Mouse (Mus musculus): Measurements from ENCODE around the gene Nrde2.

Gene Nrde2

GRCm38 (mm10) chr12:100124913-100125798, 34.3 kb downstream of the Nrde2 start:
- no peak for DNase-seq (ENCODE audit: low read depth, low spot score)

GRCm38 (mm10) chr12:100123476-100123875, 36.0 kb downstream of the Nrde2 start:
- DNase-seq (ENCODE audit: low read depth, low spot score): no peak

GRCm38 (mm10) chr12:100122921-100123381, 36.5 kb downstream of the Nrde2 start:
- DNase-seq (ENCODE audit: low read depth, low spot score): no peak

- DNase-seq (ENCODE audit: low read depth, low spot score): no peak
These were observed 43.5 kb downstream of the Nrde2 start for GRCm38 (mm10) chr12:100115982-100116381.

GRCm38 (mm10) chr12:100109986-100110696, 49.3 kb downstream of the Nrde2 start, which contains the start of gene Psmc1:
Psmc1 (plus strand) TSS chr12:100110154.
- peak; percentile 86 for DNase-seq (ENCODE audit: low read depth, low spot score)

GRCm38 (mm10) chr12:100107436-100107835, 52.0 kb downstream of the Nrde2 start:
- no peak for DNase-seq (ENCODE audit: low read depth, low spot score)

- DNase-seq (ENCODE audit: low read depth, low spot score): peak; percentile 62
These were observed 53.1 kb downstream of the Nrde2 start for GRCm38 (mm10) chr12:100106275-100106895.

GRCm38 (mm10) chr12:100104530-100104929, 54.9 kb downstream of the Nrde2 start:
- no peak for DNase-seq (ENCODE audit: low read depth, low spot score)

- no peak for DNase-seq (ENCODE audit: low read depth, low spot score)
These were observed 57.8 kb downstream of the Nrde2 start for GRCm38 (mm10) chr12:100101651-100102050.

GRCm38 (mm10) chr12:100100707-100101030, 58.8 kb downstream of the Nrde2 start:
- no peak for DNase-seq (ENCODE audit: low read depth, low spot score)

- DNase-seq (ENCODE audit: low read depth, low spot score): no peak
These were observed 59.3 kb downstream of the Nrde2 start for GRCm38 (mm10) chr12:100099971-100100706.

- DNase-seq (ENCODE audit: low read depth, low spot score): no peak
These were observed 66.4 kb downstream of the Nrde2 start for GRCm38 (mm10) chr12:100093046-100093445.

GRCm38 (mm10) chr12:100090750-100091149, 68.7 kb downstream of the Nrde2 start:
- DNase-seq (ENCODE audit: low read depth, low spot score): no peak

GRCm38 (mm10) chr12:100089265-100089664, 70.2 kb downstream of the Nrde2 start:
- no peak for DNase-seq (ENCODE audit: low read depth, low spot score)

- DNase-seq (ENCODE audit: low read depth, low spot score): no peak
These were observed 71.4 kb downstream of the Nrde2 start for GRCm38 (mm10) chr12:100088026-100088425.

GRCm38 (mm10) chr12:100079636-100080286, 79.7 kb downstream of the Nrde2 start:
- DNase-seq (ENCODE audit: low read depth, low spot score): no peak

- peak; percentile 9 for DNase-seq (ENCODE audit: low read depth, low spot score)
These were observed 83.7 kb downstream of the Nrde2 start for GRCm38 (mm10) chr12:100075715-100076114.
